Mouse (Mus musculus): ENCODE results near the gene Strbp.

The Strbp gene

GRCm38 (mm10) chr2:37703230-37703954 is at the start of gene Strbp:
Gene Strbp (minus strand): TSS chr2:37703859.
- DNase-seq (ENCODE audit: inconsistent ontology term), result peak; percentile 94

- no peak for DNase-seq (ENCODE audit: inconsistent ontology term)
These were observed 47.5 kb upstream of the Strbp start for GRCm38 (mm10) chr2:37751114-37751513.

- DNase-seq (ENCODE audit: inconsistent ontology term), result peak; percentile 36
These were observed 45.7 kb upstream of the Strbp start for GRCm38 (mm10) chr2:37749323-37749722.

DNA sequence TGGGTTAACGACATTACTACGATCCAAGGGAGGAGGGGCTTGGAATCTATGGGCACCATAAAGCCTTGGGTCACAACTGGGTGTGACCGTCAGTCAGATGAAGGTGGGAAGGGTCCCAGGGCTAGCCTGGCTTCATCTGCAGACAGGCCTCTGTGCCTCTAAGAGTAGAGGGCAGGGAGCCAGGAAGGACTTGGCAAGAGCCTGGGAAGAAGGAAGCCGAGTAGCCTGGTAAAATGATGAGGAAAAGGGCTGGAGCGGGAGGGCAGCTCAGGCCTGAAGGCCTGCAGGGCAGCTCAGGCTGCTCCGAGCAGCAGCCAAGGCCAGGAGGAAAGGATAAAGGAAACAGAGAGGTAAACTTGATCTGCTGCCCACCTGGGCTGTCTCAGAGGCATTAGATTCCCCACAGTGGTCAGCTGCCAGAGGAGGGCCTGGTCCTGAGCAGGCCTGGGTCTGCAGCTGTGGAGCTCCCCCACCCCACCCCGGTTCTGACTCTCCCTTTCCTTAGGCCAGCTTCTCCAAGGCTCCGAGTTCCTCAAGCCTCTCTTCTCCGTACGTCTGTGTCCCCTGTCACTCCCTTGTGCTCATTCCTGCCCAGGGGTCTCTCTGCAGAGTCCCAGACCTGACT is 44.9 kb upstream of the Strbp start:
- no peak for DNase-seq (ENCODE audit: inconsistent ontology term)

DNA sequence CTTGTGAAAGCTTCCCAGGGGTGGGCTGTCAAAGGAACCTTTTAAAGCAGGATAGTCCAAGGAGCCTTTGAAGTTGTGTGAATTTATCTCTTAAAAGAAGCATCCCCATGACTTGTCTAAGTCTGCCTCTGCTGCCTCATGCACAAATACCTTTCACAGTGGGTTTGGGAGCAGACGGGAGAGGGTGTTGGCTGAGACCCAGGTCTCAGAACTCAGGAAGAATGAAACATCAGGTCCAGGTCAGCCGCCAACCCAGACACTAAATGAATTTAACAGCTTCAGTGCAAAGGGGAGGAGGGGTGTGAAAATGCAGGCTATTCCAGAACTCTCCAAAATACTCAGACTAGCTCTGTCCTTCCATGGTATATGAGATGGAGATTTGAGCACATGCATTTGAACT is 44.2 kb upstream of the Strbp start:
- peak; percentile 62 for DNase-seq (ENCODE audit: inconsistent ontology term)

DNA sequence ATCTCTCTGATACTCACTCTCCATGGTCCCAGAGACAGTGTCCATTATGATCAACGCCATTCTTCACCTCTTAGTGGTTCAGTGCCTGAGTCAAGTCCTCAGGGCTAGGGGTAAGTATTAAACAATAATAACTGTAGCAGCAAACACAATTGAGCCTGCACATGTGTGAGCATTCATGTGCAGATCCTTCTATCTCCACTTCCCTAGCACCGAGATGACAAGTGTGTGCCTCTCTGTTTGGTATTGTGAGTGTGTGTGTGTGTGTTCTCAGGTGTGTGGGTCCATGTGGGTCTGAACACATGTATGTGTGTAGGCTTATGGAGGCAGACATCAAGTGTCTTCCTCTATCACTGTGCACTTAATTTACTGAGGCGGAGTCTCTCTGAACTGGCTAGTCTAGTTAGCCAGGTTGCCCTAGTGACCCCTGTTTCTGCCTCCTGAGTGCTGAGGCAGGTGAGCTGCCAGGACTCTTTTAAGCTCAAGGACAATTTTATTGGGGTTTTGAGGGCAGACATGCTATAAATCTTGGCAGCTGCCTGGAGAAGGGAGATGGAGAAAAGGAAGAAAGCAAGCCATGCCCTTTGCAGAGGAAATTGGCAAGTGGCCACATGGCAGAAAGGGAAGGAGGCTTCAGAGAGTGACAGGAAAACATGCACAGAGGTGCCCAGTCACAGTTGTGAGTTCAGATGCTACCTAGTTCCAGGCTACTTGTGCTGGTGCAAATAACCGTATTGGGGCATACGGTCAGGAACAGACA is 42.8 kb upstream of the Strbp start:
- no peak for DNase-seq (ENCODE audit: inconsistent ontology term)

DNA sequence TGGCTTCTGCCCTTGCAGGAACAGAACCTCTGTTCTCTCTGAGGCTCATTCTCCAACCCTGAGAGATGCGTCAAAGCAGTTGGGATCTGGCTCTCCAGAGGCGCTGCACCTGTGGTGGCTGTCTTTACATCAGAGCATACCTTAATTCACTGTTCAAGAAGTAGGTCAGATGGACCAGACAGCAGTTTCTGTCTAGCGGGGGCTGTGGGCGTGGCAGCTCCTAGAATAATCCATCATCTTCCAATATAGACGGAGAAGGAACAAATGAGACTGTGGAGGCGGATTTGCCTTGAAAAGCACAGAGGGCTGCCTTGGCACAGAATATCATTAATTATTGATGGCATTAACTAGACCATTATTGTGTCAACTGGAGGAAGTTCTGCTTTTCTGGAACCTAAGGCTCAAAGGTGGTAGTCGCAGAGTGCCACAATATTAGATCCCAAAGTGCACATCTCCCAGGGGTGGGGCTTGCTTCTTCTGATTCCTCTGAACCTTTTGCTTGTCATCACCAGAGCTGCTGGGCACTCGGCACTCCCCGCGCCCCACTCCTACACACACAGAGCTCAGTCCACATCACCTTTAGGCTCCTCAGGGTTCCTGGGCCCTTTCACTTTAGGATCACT is 41.2 kb upstream of the Strbp start:
- DNase-seq (ENCODE audit: inconsistent ontology term), result no peak

- DNase-seq (ENCODE audit: inconsistent ontology term), result no peak
These were observed 38.3 kb upstream of the Strbp start for GRCm38 (mm10) chr2:37741806-37742554.

GRCm38 (mm10) chr2:37735807-37736188 is 32.1 kb upstream of the Strbp start:
- DNase-seq (ENCODE audit: inconsistent ontology term), result no peak

DNA sequence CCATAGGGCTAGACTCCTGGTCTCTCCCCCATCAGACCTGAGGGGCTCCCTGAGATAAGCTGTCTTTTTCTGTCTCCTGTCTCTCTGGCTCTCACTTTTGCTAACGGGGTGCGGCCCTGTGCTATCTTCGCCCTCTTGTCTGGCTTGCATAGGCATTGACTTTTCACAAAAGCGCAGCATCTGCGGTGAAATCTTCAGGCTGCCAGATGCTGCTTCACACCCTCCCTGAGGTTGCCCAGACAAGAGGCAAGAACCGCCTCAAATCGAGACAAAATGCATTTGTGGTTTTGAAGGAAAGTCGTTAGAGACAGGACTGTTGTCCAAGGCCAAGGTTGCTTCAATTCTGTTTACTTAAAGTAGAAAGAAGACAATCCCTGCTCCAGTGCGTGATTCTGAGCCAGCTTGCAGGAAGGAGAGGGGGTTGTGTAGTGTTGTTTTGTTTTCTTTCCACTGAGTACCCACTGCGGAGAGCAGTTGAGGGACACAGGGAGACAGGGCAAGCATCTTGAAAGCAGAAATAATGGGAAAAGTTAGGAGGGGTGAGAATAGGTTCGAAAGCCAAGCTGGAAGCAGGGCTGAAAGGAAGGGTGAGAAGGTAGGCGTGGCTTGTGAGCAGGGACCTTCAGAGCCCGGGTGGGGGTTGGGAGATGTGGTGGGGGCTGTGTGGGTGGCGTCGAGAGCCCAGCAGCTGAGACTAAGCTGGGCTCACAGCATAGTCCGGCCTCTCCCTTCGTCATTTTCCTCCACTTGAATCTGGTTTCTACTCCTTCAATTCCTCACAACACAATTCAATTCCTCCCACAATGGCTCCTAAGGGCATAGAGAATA is 31.5 kb upstream of the Strbp start:
- DNase-seq (ENCODE audit: inconsistent ontology term), result peak; percentile 36

DNA sequence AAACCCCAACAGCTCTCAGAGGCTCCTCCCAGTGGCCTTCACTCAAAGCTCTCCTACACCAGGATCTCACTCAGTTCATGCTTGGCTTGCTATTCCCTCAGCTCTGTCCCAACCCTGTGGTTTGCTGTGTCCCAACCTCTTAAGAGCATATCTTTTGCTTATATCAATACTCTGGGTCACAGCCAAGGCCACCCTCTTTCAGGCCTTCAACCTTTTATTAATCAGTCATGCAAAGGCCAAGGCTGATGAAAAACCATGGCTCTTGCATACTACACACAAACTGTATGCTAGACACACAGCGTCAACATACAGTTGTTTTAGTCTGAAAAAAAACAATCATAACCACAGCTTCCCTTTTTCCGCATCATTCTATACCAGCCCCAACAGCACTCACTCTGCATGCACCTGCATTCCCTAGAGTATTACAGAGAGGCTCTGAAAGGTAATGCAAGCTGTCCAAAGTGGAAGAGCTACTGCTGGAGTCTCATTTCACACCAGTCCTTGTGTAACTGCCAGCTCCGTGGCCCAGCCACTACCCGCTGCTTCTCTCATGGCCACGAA is 27.7 kb upstream of the Strbp start:
- no peak for DNase-seq (ENCODE audit: inconsistent ontology term)

DNA sequence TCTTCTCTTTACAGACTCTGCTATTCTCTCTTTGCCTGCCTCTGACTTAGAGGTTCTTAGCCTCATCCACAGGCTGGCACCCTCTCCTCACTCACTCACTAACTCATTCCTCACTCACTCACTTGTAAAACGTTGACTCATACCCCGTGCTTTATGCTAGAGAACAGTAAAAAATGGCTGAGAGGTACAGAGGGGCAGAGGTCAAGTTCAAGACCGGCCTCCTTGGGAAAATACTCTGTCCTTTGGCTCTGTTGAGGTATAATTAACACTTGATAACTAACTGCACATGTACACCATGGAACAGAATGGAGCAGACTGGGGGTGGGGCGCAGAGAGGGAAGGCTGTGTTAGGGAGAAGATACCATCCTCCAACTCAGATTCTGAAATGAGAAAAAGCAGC is 20.6 kb upstream of the Strbp start:
- DNase-seq (ENCODE audit: inconsistent ontology term), result no peak

- no peak for DNase-seq (ENCODE audit: inconsistent ontology term)
These were observed 19.9 kb upstream of the Strbp start for GRCm38 (mm10) chr2:37723501-37724090.

- no peak for DNase-seq (ENCODE audit: inconsistent ontology term)
These were observed 19.2 kb upstream of the Strbp start for GRCm38 (mm10) chr2:37722674-37723465.

DNA sequence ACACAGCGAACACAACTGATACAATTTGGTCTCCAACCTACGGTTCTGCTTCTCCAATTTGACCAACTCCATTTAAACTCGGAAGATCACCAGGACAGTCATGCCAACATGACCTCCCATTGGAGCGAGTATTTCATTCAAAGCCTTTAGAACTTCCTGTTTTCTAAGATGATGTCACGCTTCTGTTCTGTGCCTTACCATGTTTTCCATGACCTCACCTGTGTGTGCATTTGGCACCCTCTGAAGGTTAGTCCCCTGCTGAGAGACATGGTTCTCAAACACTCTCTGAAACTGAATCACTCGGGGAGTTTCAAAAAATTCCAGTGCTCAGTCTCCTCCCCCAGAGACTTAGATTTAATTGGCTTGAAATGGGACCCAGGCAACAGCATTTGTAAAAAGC is 12.6 kb upstream of the Strbp start:
- DNase-seq (ENCODE audit: inconsistent ontology term), result no peak

DNA sequence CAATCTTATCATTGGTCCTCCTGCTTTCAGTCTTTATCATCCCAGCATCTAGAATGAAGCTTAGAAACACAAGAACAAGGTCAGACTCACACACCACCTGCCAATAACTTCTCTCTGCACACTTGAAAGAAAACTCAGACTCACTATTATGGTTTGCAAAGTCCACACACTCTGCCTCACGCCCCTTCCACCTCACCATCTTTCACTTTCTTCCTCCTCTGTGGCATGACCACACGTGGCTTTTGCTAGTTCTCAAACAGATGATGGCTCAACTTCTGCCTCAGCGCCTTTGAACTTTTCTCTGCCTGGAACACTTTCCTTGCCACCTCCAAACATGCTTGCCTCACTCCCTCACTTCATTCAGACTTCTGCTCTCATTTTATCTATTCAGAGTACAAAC is 11.7 kb upstream of the Strbp start:
- DNase-seq (ENCODE audit: inconsistent ontology term), result no peak

DNA sequence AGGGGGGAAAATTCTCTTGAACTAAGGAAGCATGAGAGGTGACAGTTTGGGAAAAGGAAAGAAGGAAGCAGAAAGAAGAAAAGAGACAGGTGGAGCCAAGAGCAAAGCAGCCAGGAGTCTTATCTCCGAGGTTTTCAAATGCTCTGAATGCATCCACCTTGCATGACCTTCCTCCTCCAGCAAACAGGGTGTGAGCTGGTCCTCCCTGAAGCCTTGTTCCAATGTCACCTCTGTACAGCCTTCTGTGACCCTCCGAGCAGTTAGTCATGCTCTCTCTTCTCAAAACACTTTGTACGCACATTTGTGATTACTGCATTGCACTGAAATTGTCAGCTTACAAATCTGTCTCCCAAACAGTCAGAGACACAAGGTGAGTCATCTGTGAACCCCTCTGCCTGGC is 9.4 kb upstream of the Strbp start:
- DNase-seq (ENCODE audit: inconsistent ontology term), result no peak

- DNase-seq (ENCODE audit: inconsistent ontology term), result no peak
These were observed 5.2 kb upstream of the Strbp start for GRCm38 (mm10) chr2:37708835-37709234.

DNA sequence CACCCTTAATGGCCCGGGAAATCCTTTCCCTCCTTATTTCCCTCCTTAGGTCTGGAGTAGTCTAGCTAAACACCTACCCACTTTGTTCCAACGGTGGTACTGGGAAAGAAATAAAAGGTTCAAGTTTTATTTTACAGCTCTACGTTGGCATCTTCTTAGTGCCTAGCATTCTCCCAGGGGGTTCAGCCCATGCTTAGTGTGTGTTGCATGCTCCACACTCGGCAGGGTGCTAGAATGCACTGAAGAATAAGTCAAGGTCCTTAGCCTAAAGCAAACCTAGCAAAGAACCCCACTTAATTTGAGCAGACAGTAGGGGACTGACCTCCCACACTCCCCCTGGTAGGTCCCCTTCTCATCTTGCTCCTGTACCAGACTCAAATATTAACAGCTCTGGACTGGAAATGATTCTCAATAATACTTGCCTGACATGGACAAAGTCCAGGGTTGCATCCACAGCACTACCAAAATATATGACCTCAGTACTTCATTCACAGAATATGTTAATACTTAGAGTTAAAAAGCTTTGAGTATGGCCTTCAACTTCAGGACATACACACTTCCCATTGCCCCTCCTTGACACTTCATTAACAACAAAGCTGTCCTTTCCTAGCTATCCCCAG is 592 bp upstream of the Strbp start:
- DNase-seq (ENCODE audit: inconsistent ontology term), result no peak

All from Muller cell, postnatal 12 days (primary cell).